Mouse (Mus musculus): ENCODE measurements around the gene Rbfox1. TPM values are rescaled to one million over a fixed set of nuclear protein-coding genes. Genes with fewer than 3 reads are reported as not detected.
A peak's percentile ranks its signal among the peaks of the same experiment; 100 is the strongest.

Gene Rbfox1
- 75.8 and 118 TPM in 2 replicates for polyA plus RNA-seq (2014; fragmentation: Nextera tagmentation; extraction: Ambion mirVana)

- H3K27me3 ChIP-seq (replicated peaks; ENCODE audit: control insufficient read depth, insufficient read depth, low read length) = peaks cover 26% of the 10 kb centered on the region
- under 1% methylated on average over 64 of the region's 69 CpGs for WGBS
- peak within 1 kb of the TSS; percentile 73 for H3K4me2 ChIP-seq (ENCODE audit: low read length)
- no peaks in the 10 kb centered on the region for H3K9me3 ChIP-seq (replicated peaks; ENCODE audit: control insufficient read depth, low read length)
- H3K36me3 ChIP-seq (ENCODE audit: control insufficient read depth, insufficient read depth, low read length) = no peaks in the 10 kb centered on the region
- DNase-seq (ENCODE audit: low spot score) (peak; percentile 65), ATAC-seq (peak; percentile 68)
- peak within 1 kb of the TSS; percentile 45 for H3K4me3 ChIP-seq (ENCODE audit: low read depth, low read length)
- H3K27ac ChIP-seq (ENCODE audit: low read depth, low read length) = no peak within 1 kb of the TSS
- H3K4me1 ChIP-seq (ENCODE audit: control insufficient read depth, insufficient read depth, low read length) = no peaks in the 10 kb centered on the region
- peak within 1 kb of the TSS; percentile 71 for H3K9ac ChIP-seq (ENCODE audit: low read length)
Observed at GRCm38 (mm10) chr16:5884746-5885689, at the start of gene Rbfox1. TSS of gene Rbfox1 (plus strand) at chr16:5885355.

- no peaks in the 10 kb centered on the region for H3K4me1 ChIP-seq (ENCODE audit: control insufficient read depth, insufficient read depth, low read length)
- no peaks in the 10 kb centered on the region for H3K9me3 ChIP-seq (replicated peaks; ENCODE audit: control insufficient read depth, low read length)
- WGBS = 76% methylated on average over 2 of the region's 2 CpGs
- ATAC-seq = no peak
- H3K36me3 ChIP-seq (ENCODE audit: control insufficient read depth, insufficient read depth, low read length) = no peaks in the 10 kb centered on the region
- no peak overlapping the region for H3K4me2 ChIP-seq (ENCODE audit: low read length)
- no peaks in the 10 kb centered on the region for H3K27me3 ChIP-seq (replicated peaks; ENCODE audit: control insufficient read depth, insufficient read depth, low read length)
- DNase-seq (ENCODE audit: low spot score) = no peak
- H3K4me3 ChIP-seq (ENCODE audit: low read depth, low read length) = no peak overlapping the region
- no peak overlapping the region for H3K27ac ChIP-seq (ENCODE audit: low read depth, low read length)
- H3K9ac ChIP-seq (ENCODE audit: low read length) = no peak overlapping the region
Observed at GRCm38 (mm10) chr16:5836744-5837143, 48.4 kb upstream of the Rbfox1 start.

- Histone ChIP-seq H3K4me2 (ENCODE audit: low read length) (no peak overlapping the region), H3K36me3 (ENCODE audit: control insufficient read depth, insufficient read depth, low read length) (no peaks in the 10 kb centered on the region), H3K27me3 (replicated peaks; ENCODE audit: control insufficient read depth, insufficient read depth, low read length) (no peaks in the 10 kb centered on the region), H3K9ac (ENCODE audit: low read length) (no peak overlapping the region), H3K4me3 (ENCODE audit: low read depth, low read length) (no peak overlapping the region), H3K4me1 (ENCODE audit: control insufficient read depth, insufficient read depth, low read length) (no peaks in the 10 kb centered on the region), H3K9me3 (replicated peaks; ENCODE audit: control insufficient read depth, low read length) (no peaks in the 10 kb centered on the region), H3K27ac (ENCODE audit: low read depth, low read length) (no peak overlapping the region)
- DNase-seq (ENCODE audit: low spot score) (no peak), ATAC-seq (no peak)
- WGBS = 85% methylated on average over 5 of the region's 5 CpGs
Observed at GRCm38 (mm10) chr16:5841167-5841566, 44.0 kb upstream of the Rbfox1 start.

- Histone ChIP-seq H3K27ac (ENCODE audit: low read depth, low read length) (no peak overlapping the region), H3K4me3 (ENCODE audit: low read depth, low read length) (no peak overlapping the region), H3K9me3 (replicated peaks; ENCODE audit: control insufficient read depth, low read length) (no peaks in the 10 kb centered on the region), H3K4me1 (ENCODE audit: control insufficient read depth, insufficient read depth, low read length) (no peaks in the 10 kb centered on the region), H3K4me2 (ENCODE audit: low read length) (no peak overlapping the region), H3K9ac (ENCODE audit: low read length) (no peak overlapping the region), H3K36me3 (ENCODE audit: control insufficient read depth, insufficient read depth, low read length) (no peaks in the 10 kb centered on the region), H3K27me3 (replicated peaks; ENCODE audit: control insufficient read depth, insufficient read depth, low read length) (no peaks in the 10 kb centered on the region)
- WGBS = 84% methylated on average over 11 of the region's 11 CpGs
- no peak for ATAC-seq
- DNase-seq (ENCODE audit: low spot score) = no peak
Observed at GRCm38 (mm10) chr16:5845645-5846044, 39.5 kb upstream of the Rbfox1 start.

- H3K9me3 ChIP-seq (replicated peaks; ENCODE audit: control insufficient read depth, low read length) = no peaks in the 10 kb centered on the region
- no peaks in the 10 kb centered on the region for H3K36me3 ChIP-seq (ENCODE audit: control insufficient read depth, insufficient read depth, low read length)
- H3K4me1 ChIP-seq (ENCODE audit: control insufficient read depth, insufficient read depth, low read length) = no peaks in the 10 kb centered on the region
- no peak overlapping the region for H3K9ac ChIP-seq (ENCODE audit: low read length)
- ATAC-seq = peak; percentile 78
- 11% methylated on average over 2 of the region's 2 CpGs for WGBS
- peak; percentile 63 for DNase-seq (ENCODE audit: low spot score)
- H3K27me3 ChIP-seq (replicated peaks; ENCODE audit: control insufficient read depth, insufficient read depth, low read length) = no peaks in the 10 kb centered on the region
- H3K4me2 ChIP-seq (ENCODE audit: low read length) = no peak overlapping the region
- no peak overlapping the region for H3K27ac ChIP-seq (ENCODE audit: low read depth, low read length)
- no peak overlapping the region for H3K4me3 ChIP-seq (ENCODE audit: low read depth, low read length)
Observed at GRCm38 (mm10) chr16:5853055-5853454, 32.1 kb upstream of the Rbfox1 start.

GRCm38 (mm10) chr16:5864350-5864749, 20.8 kb upstream of the Rbfox1 start:
- Histone ChIP-seq H3K27me3 (replicated peaks; ENCODE audit: control insufficient read depth, insufficient read depth, low read length) (no peaks in the 10 kb centered on the region), H3K36me3 (ENCODE audit: control insufficient read depth, insufficient read depth, low read length) (no peaks in the 10 kb centered on the region), H3K4me3 (ENCODE audit: low read depth, low read length) (no peak overlapping the region), H3K9ac (ENCODE audit: low read length) (no peak overlapping the region), H3K27ac (ENCODE audit: low read depth, low read length) (no peak overlapping the region), H3K9me3 (replicated peaks; ENCODE audit: control insufficient read depth, low read length) (no peaks in the 10 kb centered on the region), H3K4me1 (ENCODE audit: control insufficient read depth, insufficient read depth, low read length) (no peaks in the 10 kb centered on the region), H3K4me2 (ENCODE audit: low read length) (no peak overlapping the region)
- DNase-seq (ENCODE audit: low spot score) (no peak), ATAC-seq (no peak)
- WGBS = 90% methylated on average over 4 of the region's 4 CpGs

- no peak for DNase-seq (ENCODE audit: low spot score)
- Histone ChIP-seq H3K4me1 (ENCODE audit: control insufficient read depth, insufficient read depth, low read length) (no peaks in the 10 kb centered on the region), H3K9ac (ENCODE audit: low read length) (no peak overlapping the region), H3K27me3 (replicated peaks; ENCODE audit: control insufficient read depth, insufficient read depth, low read length) (no peaks in the 10 kb centered on the region), H3K36me3 (ENCODE audit: control insufficient read depth, insufficient read depth, low read length) (no peaks in the 10 kb centered on the region), H3K4me2 (ENCODE audit: low read length) (no peak overlapping the region), H3K27ac (ENCODE audit: low read depth, low read length) (no peak overlapping the region), H3K4me3 (ENCODE audit: low read depth, low read length) (no peak overlapping the region), H3K9me3 (replicated peaks; ENCODE audit: control insufficient read depth, low read length) (no peaks in the 10 kb centered on the region)
- WGBS = 81% methylated on average over 1 of the region's 1 CpGs
- no peak for ATAC-seq
Observed at GRCm38 (mm10) chr16:5866966-5867365, 18.2 kb upstream of the Rbfox1 start.

GRCm38 (mm10) chr16:5870391-5870790, 14.8 kb upstream of the Rbfox1 start:
- Histone ChIP-seq H3K9me3 (replicated peaks; ENCODE audit: control insufficient read depth, low read length) (no peaks in the 10 kb centered on the region), H3K4me3 (ENCODE audit: low read depth, low read length) (no peak overlapping the region), H3K27me3 (replicated peaks; ENCODE audit: control insufficient read depth, insufficient read depth, low read length) (no peaks in the 10 kb centered on the region), H3K4me2 (ENCODE audit: low read length) (no peak overlapping the region), H3K27ac (ENCODE audit: low read depth, low read length) (no peak overlapping the region), H3K9ac (ENCODE audit: low read length) (no peak overlapping the region), H3K4me1 (ENCODE audit: control insufficient read depth, insufficient read depth, low read length) (no peaks in the 10 kb centered on the region), H3K36me3 (ENCODE audit: control insufficient read depth, insufficient read depth, low read length) (no peaks in the 10 kb centered on the region)
- ATAC-seq (no peak), DNase-seq (ENCODE audit: low spot score) (no peak)
- 69% methylated on average over 3 of the region's 3 CpGs for WGBS

- under 1% methylated on average over 4 of the region's 4 CpGs for WGBS
- Histone ChIP-seq H3K4me3 (ENCODE audit: low read depth, low read length) (no peak overlapping the region), H3K27me3 (replicated peaks; ENCODE audit: control insufficient read depth, insufficient read depth, low read length) (peaks cover 26% of the 10 kb centered on the region), H3K27ac (ENCODE audit: low read depth, low read length) (no peak overlapping the region), H3K9ac (ENCODE audit: low read length) (no peak overlapping the region), H3K36me3 (ENCODE audit: control insufficient read depth, insufficient read depth, low read length) (no peaks in the 10 kb centered on the region), H3K4me1 (ENCODE audit: control insufficient read depth, insufficient read depth, low read length) (no peaks in the 10 kb centered on the region), H3K4me2 (ENCODE audit: low read length) (no peak overlapping the region), H3K9me3 (replicated peaks; ENCODE audit: control insufficient read depth, low read length) (no peaks in the 10 kb centered on the region)
- ATAC-seq (no peak), DNase-seq (ENCODE audit: low spot score) (peak; percentile 80)
Observed at GRCm38 (mm10) chr16:5881820-5882219, 3.3 kb upstream of the Rbfox1 start.
